Mouse (Mus musculus): ENCODE results near the gene Gucy1b2.

Gucy1b2 gene

DNA sequence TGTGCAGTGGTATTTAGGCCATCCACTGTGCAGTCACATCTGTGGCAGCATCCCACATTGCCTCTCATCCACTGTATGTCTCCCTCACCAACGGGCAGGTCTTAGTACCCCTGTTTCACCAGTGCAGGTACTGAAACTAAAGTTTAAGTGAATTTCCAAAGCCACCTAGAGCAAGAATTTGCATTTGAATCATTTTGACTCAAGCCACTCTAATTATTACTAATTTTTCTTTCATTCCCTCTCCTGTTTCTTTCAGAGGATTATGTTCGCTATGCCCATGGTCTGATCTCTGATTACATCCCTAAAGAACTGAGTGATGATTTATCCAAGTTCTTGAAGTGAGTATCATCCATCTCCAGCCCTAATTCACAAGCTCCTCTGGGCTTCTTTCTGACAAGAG is 92.3 kb downstream of the Gucy1b2 start:
- no peak for DNase-seq (ENCODE audit: low spot score)

DNA sequence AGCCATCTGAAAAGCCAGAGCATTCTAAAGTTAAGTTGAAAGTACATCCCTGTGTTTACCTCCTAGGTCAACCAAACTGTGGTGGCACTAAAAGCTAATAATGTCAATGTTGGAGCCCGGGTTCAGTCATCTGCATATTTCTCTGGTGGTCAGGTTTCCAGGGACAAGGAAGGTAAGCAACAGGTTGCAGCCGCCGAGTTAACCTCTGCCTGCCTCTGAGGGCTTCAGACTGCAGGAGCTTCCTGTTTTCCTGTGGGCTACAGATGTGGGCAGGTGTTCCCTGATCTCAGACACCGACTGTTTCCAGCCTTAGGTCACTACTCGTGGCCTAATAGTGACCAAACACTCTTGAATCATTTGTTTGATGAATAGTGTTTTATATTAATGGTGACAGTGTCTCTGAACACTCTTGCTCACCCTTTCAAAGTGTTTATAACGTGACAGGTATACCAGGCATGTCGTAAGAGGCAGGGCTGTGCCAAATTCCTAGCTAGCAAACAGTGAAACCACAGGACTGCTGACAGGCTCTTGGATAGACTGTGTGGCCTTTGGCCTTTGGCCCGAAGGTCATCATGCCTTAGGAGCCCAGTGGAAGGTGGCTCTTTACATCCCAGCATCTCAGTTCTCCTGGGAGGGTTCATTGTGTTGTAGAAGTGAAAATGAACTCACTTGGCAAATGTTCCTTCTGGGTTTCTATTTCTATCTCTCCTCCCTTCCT is 94.7 kb downstream of the Gucy1b2 start:
- no peak for DNase-seq (ENCODE audit: low spot score)

DNA sequence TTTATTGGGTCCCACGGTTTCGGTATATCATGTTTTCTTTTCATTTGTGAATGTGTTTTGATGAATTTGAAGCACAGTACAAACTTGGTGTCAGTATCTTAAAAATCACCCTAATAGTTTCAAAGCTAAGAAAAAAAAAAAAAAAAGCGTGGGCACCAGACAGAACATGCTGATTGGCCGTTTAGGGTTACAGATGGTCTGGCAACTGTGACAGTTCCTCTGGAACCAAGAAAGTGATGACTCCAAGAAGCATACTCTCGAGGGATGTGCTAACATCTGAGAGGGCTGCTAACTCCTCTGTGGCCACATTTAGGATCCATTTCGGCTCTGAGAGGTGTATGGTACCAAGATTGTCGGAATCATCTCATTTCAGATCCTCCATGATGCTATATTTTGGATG is 100.9 kb downstream of the Gucy1b2 start:
- DNase-seq (ENCODE audit: low spot score) = no peak

DNA sequence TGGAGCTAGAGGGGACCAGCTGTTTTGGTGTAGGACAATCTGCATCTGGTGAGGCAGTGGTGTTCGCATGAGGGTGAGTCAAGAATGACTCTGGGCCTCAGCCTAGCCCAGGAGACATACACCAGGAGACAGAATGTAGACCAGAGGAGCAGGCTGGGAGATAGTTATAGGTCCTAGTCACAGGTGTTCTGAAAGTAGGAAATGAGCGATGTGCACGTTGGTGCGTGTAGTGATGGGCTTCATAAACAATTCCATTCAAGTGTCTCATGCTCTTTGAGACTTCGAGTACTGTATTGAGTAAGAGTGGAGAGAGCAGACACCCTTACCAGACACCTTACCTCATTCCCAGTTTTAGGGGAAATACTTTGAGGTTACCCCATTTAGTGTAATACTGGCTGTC is 102.3 kb downstream of the Gucy1b2 start:
- DNase-seq (ENCODE audit: low spot score) = no peak

DNA sequence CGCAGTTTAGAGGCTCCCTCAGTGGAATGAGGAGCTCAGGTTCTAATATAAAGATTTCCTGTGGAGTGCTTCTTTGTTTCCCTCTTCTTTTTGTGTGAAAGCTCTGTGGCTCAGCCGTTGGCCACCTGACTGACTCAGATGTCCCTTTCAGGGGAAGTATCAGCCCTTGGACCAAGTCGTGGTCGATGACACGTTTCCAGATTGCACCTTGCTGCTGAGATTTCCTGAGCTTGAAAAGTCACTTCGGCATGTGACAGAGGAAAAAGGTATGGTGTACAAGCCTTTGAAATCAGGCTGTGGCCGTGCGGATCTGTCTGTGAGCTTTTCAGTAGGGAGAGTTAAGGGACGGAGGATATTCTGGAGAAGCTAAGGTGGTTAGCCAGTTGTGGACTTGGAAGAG is 102.7 kb downstream of the Gucy1b2 start:
- DNase-seq (ENCODE audit: low spot score) = no peak

DNA sequence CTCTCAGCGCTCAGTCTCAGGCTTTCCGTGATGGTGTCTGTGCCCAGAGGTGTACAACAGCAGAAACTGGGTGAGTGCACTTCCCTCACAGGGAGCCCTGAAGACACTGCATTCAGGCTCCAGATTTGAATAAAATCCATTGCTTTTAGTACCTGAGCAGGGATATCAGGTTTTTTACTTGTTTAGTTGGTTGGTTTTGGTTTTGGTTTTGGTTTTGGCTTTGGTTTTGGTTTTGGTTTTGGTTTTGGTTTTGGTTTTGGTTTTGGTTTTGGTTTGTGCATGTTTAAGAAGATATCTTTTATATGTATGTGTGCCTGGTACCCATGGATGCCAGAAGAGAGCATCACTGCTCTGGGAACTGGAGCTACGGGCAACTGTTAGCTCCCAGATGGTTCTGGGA is 105.2 kb downstream of the Gucy1b2 start:
- DNase-seq (ENCODE audit: low spot score) = no peak

DNA sequence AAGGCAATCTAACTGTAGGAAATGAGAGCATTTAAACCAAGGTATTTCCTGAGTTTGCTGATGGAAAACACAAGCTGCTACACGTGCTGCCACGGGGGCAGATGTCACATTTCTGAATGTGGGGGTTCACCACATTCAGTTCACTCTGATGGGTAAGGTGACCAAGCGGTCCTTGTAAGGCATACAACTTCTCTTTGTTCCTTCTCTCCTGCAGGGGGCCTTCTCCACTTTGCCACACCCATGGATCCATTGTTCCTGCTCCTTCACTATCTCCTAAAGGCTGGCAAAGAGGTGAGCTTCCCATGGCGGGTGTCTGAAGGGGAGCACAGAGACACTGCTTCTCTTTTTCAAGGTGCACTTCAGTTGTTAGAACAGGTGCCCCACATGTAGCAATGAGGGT is 105.9 kb downstream of the Gucy1b2 start:
- DNase-seq (ENCODE audit: low spot score) = no peak

DNA sequence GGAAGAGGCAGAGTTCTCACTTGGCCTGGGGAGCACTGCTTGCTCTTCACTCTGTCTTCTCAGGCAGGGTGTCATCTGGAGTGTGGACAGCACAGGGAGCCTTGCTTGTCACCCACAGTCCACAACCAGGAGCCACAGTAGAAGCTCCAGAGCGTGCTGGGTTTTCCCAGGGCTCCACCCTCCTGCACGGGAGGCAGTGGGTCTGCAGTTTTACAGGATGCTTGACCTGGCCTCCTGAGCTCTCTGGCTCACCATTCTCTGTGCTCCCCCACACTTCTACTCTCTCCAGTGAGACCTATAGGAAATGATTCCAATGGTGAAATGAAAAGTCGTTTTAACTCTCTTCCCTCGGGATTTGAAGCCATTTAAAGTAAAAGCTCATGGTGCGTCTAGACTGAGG is 106.3 kb downstream of the Gucy1b2 start:
- no peak for DNase-seq (ENCODE audit: low spot score)

DNA sequence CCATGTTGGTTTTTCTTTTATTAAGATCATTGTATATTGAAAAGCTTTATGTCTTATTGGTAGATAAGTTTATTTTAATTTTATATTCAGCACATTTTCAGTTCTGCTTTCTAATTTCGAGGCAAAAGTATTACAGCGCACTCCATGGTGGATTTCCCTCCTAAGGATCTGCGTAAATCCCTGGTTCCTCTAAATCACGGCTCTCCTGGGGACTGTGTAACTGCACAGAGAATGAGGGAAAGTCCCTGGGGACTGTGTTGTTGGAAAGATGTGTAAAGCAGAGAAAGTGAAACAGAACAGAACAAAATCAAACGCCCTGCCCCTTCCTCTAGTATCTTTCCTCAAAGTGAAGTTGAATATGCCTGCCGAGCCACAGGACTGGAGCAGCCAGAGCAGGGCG is 109.0 kb downstream of the Gucy1b2 start:
- no peak for DNase-seq (ENCODE audit: low spot score)

DNA sequence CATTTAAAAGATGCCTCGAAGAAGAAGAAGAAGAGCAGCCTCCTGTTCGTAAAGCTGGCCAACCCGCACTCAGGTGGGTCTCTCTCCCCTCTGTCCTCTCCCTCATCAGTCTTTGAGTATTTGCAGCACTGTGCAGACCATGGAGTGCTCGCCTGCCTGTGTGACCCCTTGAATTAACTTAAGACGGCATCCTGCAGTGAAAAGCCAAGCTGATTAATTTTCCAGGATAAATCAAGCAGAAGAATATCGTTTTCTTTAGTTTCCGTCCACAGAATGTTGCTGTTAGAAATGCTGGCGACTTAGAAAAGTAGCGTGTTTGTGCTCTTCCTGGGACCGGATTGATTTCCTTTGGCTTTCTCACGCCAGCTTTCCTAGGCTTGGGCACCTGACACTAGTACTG is 109.5 kb downstream of the Gucy1b2 start:
- DNase-seq (ENCODE audit: low spot score) = no peak

Measured in ovary, postnatal 14 days (tissue).